ENCODE assay signal across 16 mouse cellular contexts in the genomic region with DNA sequence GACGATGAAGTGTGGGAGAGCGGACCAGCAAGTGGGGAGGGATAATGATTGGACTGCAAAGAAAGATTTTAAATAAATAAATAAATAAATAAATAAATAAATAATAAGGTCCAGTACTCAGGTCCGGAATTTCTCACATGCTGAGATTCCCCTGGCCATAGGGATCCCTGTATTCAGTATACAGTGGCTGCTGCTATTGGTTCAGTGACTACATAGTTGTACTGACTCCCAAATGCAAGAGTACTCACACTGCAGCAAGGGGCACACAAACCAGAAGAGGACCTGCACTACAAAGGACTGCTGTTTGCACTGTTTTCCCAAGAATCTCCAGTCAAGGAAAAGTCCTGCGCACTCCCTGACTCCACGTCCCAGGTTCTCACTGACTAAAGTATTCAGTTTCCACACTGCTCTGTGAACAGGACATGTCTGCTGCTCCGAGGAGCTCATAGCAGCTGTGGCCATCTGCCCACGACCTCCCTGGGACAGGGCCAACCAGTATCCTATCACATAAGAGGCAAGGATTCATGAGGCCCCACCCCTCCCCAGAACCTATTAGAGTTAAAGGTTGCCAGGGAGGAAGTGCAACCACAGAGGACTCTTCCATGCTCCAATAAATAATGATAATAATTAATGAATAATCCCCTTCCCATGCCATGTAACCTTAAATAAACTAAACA. TPM values are rescaled to one million over a fixed set of nuclear protein-coding genes. Genes with fewer than 3 reads are reported as not detected.
DNase-seq lines count a peak whose midpoint lies in the region; ATAC-seq and TF ChIP-seq lines count a peak whose summit lies in the region.
"Had no signal": no experiment of that assay in that cellular context is flagged by ENCODE, and none has a peak within 500 bp of the region (broad histone marks: within the 10 kb centered on the region; RNA-seq: fewer than 3 reads in every experiment).

No protein-coding gene starts in this region.

- no peak for DNase-seq in midbrain, embryonic 14.5 days
- peak; percentile 19 for DNase-seq in kidney, postnatal 0 days (ENCODE audit: low spot score)
- no peak for DNase-seq in layer of hippocampus, postnatal 25 days (ENCODE audit: extremely low spot score in 1 of 2, low spot score in 1 of 2)
- DNase-seq in liver, postnatal 0 days, result no peak
- DNase-seq in gastrocnemius, adult 8-10 months (ENCODE audit: low spot score in 2 of 2), result no peak
- DNase-seq: adrenal gland, postnatal 10 days; cerebellum, adult 2 months; gastrocnemius, postnatal 10 days; thymus, adult 2 months had no signal

- no peak overlapping the region for H3K4me2 ChIP-seq in midbrain, embryonic 14.5 days (ENCODE audit: low read length)
- no peak overlapping the region for H3K4me2 ChIP-seq in midbrain, embryonic 13.5 days (replicated peaks)
- H3K4me2 ChIP-seq in intestine, postnatal 0 days (replicated peaks; ENCODE audit: low read depth), result no peak overlapping the region
- no peak overlapping the region for H3K4me2 ChIP-seq in kidney, postnatal 0 days (ENCODE audit: low read length)
- no peak overlapping the region for H3K4me2 ChIP-seq in stomach, embryonic 16.5 days (ENCODE audit: low read depth, low read length)
- H3K4me2 ChIP-seq in liver, postnatal 0 days (ENCODE audit: low read depth, low read length), result no peak overlapping the region

- no peaks in the 10 kb centered on the region for H3K36me3 ChIP-seq in midbrain, embryonic 14.5 days (ENCODE audit: control insufficient read depth, insufficient read depth, low read length)
- H3K36me3 ChIP-seq in midbrain, embryonic 13.5 days, result no peaks in the 10 kb centered on the region
- H3K36me3 ChIP-seq in intestine, postnatal 0 days (ENCODE audit: control insufficient read depth, insufficient read depth), result no peaks in the 10 kb centered on the region
- no peaks in the 10 kb centered on the region for H3K36me3 ChIP-seq in kidney, postnatal 0 days (ENCODE audit: insufficient read depth, low read length)
- H3K36me3 ChIP-seq in stomach, embryonic 16.5 days (ENCODE audit: control insufficient read depth, insufficient read depth, low read length), result no peaks in the 10 kb centered on the region
- H3K36me3 ChIP-seq in liver, postnatal 0 days (replicated peaks; ENCODE audit: insufficient read depth, low read length), result no peaks in the 10 kb centered on the region

- H3K4me3 ChIP-seq in midbrain, embryonic 14.5 days (replicated peaks; ENCODE audit: low read depth, low read length), result no peak overlapping the region
- no peak overlapping the region for H3K4me3 ChIP-seq in midbrain, embryonic 13.5 days (replicated peaks)
- H3K4me3 ChIP-seq in intestine, postnatal 0 days (ENCODE audit: low read depth, low read length), result no peak overlapping the region
- H3K4me3 ChIP-seq in kidney, postnatal 0 days (replicated peaks; ENCODE audit: low read depth, low read length), result no peak overlapping the region
- H3K4me3 ChIP-seq in stomach, embryonic 16.5 days (replicated peaks; ENCODE audit: low read length), result no peak overlapping the region
- no peak overlapping the region for H3K4me3 ChIP-seq in liver, postnatal 0 days (ENCODE audit: low read depth, low read length)

- no peaks in the 10 kb centered on the region for H3K4me1 ChIP-seq in midbrain, embryonic 14.5 days (ENCODE audit: control insufficient read depth, insufficient read depth, low read length)
- no peaks in the 10 kb centered on the region for H3K4me1 ChIP-seq in midbrain, embryonic 13.5 days (replicated peaks)
- no peaks in the 10 kb centered on the region; the same call in none of the 2 replicates for H3K4me1 ChIP-seq in intestine, postnatal 0 days (replicated peaks; ENCODE audit: control insufficient read depth, insufficient read depth, low read length)
- no peaks in the 10 kb centered on the region for H3K4me1 ChIP-seq in kidney, postnatal 0 days (replicated peaks; ENCODE audit: insufficient read depth, low read length)
- no peaks in the 10 kb centered on the region for H3K4me1 ChIP-seq in stomach, embryonic 16.5 days (ENCODE audit: control insufficient read depth, insufficient read depth, low read length)
- no peaks in the 10 kb centered on the region for H3K4me1 ChIP-seq in liver, postnatal 0 days (ENCODE audit: insufficient read depth)

- no peak overlapping the region for H3K27ac ChIP-seq in midbrain, embryonic 14.5 days (replicated peaks; ENCODE audit: low read depth, low read length)
- no peak overlapping the region for H3K27ac ChIP-seq in midbrain, embryonic 13.5 days
- H3K27ac ChIP-seq in intestine, postnatal 0 days (ENCODE audit: low read depth, low read length), result no peak overlapping the region
- no peak overlapping the region for H3K27ac ChIP-seq in kidney, postnatal 0 days
- no peak overlapping the region for H3K27ac ChIP-seq in stomach, embryonic 16.5 days (ENCODE audit: low read length)
- no peak overlapping the region for H3K27ac ChIP-seq in liver, postnatal 0 days (ENCODE audit: low read depth)

- H3K27me3 ChIP-seq in midbrain, embryonic 14.5 days (ENCODE audit: control insufficient read depth, insufficient read depth, low read length), result no peaks in the 10 kb centered on the region
- H3K27me3 ChIP-seq in midbrain, embryonic 13.5 days, result no peaks in the 10 kb centered on the region
- H3K27me3 ChIP-seq in intestine, postnatal 0 days (replicated peaks; ENCODE audit: control insufficient read depth, insufficient read depth, low read length), result no peaks in the 10 kb centered on the region
- H3K27me3 ChIP-seq in kidney, postnatal 0 days (ENCODE audit: insufficient read depth, low read length), result no peaks in the 10 kb centered on the region
- no peaks in the 10 kb centered on the region for H3K27me3 ChIP-seq in stomach, embryonic 16.5 days (ENCODE audit: control insufficient read depth, insufficient read depth, low read length)
- no peaks in the 10 kb centered on the region for H3K27me3 ChIP-seq in liver, postnatal 0 days (ENCODE audit: insufficient read depth, low read length)

- no peaks in the 10 kb centered on the region for H3K9me3 ChIP-seq in midbrain, embryonic 14.5 days (ENCODE audit: control insufficient read depth, low read length)
- H3K9me3 ChIP-seq in midbrain, embryonic 13.5 days, result no peaks in the 10 kb centered on the region
- H3K9me3 ChIP-seq in intestine, postnatal 0 days (ENCODE audit: control insufficient read depth), result no peaks in the 10 kb centered on the region
- no peaks in the 10 kb centered on the region for H3K9me3 ChIP-seq in kidney, postnatal 0 days (replicated peaks; ENCODE audit: low read length)
- H3K9me3 ChIP-seq in stomach, embryonic 16.5 days (replicated peaks; ENCODE audit: control insufficient read depth, low read length), result no peaks in the 10 kb centered on the region
- no peaks in the 10 kb centered on the region for H3K9me3 ChIP-seq in liver, postnatal 0 days (ENCODE audit: low read length)

- no peak overlapping the region for H3K9ac ChIP-seq in midbrain, embryonic 14.5 days (replicated peaks; ENCODE audit: low read length)
- no peak overlapping the region for H3K9ac ChIP-seq in midbrain, embryonic 13.5 days (replicated peaks)
- no peak overlapping the region for H3K9ac ChIP-seq in intestine, postnatal 0 days (ENCODE audit: low read depth, low read length)
- H3K9ac ChIP-seq in kidney, postnatal 0 days (ENCODE audit: low read depth, low read length), result no peak overlapping the region
- H3K9ac ChIP-seq in stomach, embryonic 16.5 days (ENCODE audit: low read length), result no peak overlapping the region
- H3K9ac ChIP-seq in liver, postnatal 0 days (replicated peaks), result no peak overlapping the region

- TF ChIP-seq CTCF in intestine, postnatal 0 days (IDR thresholded peaks at IDR 0.05; ENCODE audit: low read depth), result no peak
- no peak for TF ChIP-seq CTCF in kidney, postnatal 0 days (IDR thresholded peaks at IDR 0.05; ENCODE audit: low read depth)
- no peak for TF ChIP-seq CTCF in liver, postnatal 0 days (IDR thresholded peaks at IDR 0.05; ENCODE audit: low read depth)

- no peak for TF ChIP-seq EP300 in liver, postnatal 0 days (IDR thresholded peaks at IDR 0.05; ENCODE audit: low read depth)

- WGBS in midbrain, embryonic 14.5 days, result 71% methylated on average over 7 of the region's 7 CpGs
- WGBS in midbrain, embryonic 13.5 days, result 67% methylated on average over 7 of the region's 7 CpGs
- 51% methylated on average over 7 of the region's 7 CpGs for WGBS in intestine, postnatal 0 days
- WGBS in kidney, postnatal 0 days, result 38% methylated on average over 7 of the region's 7 CpGs
- WGBS in stomach, embryonic 16.5 days, result 43% methylated on average over 7 of the region's 7 CpGs
- WGBS in liver, postnatal 0 days (ENCODE audit: insufficient replicate concordance), result 58% methylated on average over 7 of the region's 7 CpGs

- ATAC-seq in midbrain, embryonic 14.5 days (ENCODE audit: low FRiP score, low TSS enrichment), result peak; percentile 27; the same call in 1 of the 2 replicates
- no peak for ATAC-seq in midbrain, embryonic 13.5 days
- ATAC-seq in intestine, postnatal 0 days, result 0 out of 2 replicates have a peak, but pooled peaks have one; percentile 5
- ATAC-seq in kidney, postnatal 0 days (replicated peaks; ENCODE audit: low FRiP score, low read depth), result peak; percentile 91
- ATAC-seq in stomach, embryonic 16.5 days (ENCODE audit: insufficient read depth, low FRiP score), result peak; percentile 58; the same call in 1 of the 2 replicates
- no peak for ATAC-seq in liver, postnatal 0 days
- ATAC-seq: forebrain, embryonic 16.5 days had no signal

RNA-seq across cellular contexts. Expression of a gene that starts 22.9 kb away (rescaled TPM):
- polyA plus RNA-seq in midbrain, embryonic 14.5 days (2014; fragmentation: Nextera tagmentation; extraction: Ambion mirVana), result 71.4 and 86.6 TPM in 2 replicates
- 52.4 and 54.4 TPM in 2 replicates for polyA plus RNA-seq in midbrain, embryonic 13.5 days (2015; fragmentation: Nextera tagmentation; extraction: Ambion mirVana)
- 33.1 and 33.3 TPM in 2 replicates for polyA plus RNA-seq in intestine, postnatal 0 days (2015; fragmentation: Nextera tagmentation; extraction: Ambion mirVana)
- 37.6 and 41.5 TPM in 2 replicates for polyA plus RNA-seq in kidney, postnatal 0 days (2015; fragmentation: Nextera tagmentation; extraction: Ambion mirVana)
- 29.3 and 31.5 TPM in 2 replicates for polyA plus RNA-seq in stomach, embryonic 16.5 days (2015; fragmentation: Nextera tagmentation; extraction: Ambion mirVana)
- total RNA-seq in layer of hippocampus, postnatal 25 days (2021), result 100 to 1,000 TPM in 1 of 2 experiments, 10 to 100 TPM in 1; 98.8 to 104 TPM
- polyA plus RNA-seq in liver, postnatal 0 days (2015; fragmentation: Nextera tagmentation; extraction: Ambion mirVana), result 27.6 and 29.9 TPM in 2 replicates
- 10 to 100 TPM; 30.0 to 34.5 (median 32.2) TPM for total RNA-seq in gastrocnemius, adult 8-10 months (2022)

RNA-seq across cellular contexts. Expression of a gene that starts 27.4 kb away (rescaled TPM):
- not detected in 2 replicates for polyA plus RNA-seq in midbrain, embryonic 14.5 days (2014; fragmentation: Nextera tagmentation; extraction: Ambion mirVana)
- polyA plus RNA-seq in midbrain, embryonic 13.5 days (2015; fragmentation: Nextera tagmentation; extraction: Ambion mirVana), result not detected in 2 replicates
- polyA plus RNA-seq in intestine, postnatal 0 days (2015; fragmentation: Nextera tagmentation; extraction: Ambion mirVana), result 0.18 and 0.30 TPM in 2 replicates
- 0.22 and 0.28 TPM in 2 replicates for polyA plus RNA-seq in kidney, postnatal 0 days (2015; fragmentation: Nextera tagmentation; extraction: Ambion mirVana)
- 0.31 TPM in 1 of 2 replicates, not detected in the other for polyA plus RNA-seq in stomach, embryonic 16.5 days (2015; fragmentation: Nextera tagmentation; extraction: Ambion mirVana)
- total RNA-seq in layer of hippocampus, postnatal 25 days (2021), result not detected
- 0.33 and 0.56 TPM in 2 replicates for polyA plus RNA-seq in liver, postnatal 0 days (2015; fragmentation: Nextera tagmentation; extraction: Ambion mirVana)
- not detected for total RNA-seq in gastrocnemius, adult 8-10 months (2022)
- total RNA-seq: adrenal gland, postnatal 10 days; gastrocnemius, postnatal 10 days; heart, postnatal 25 days; liver, adult 2 months; neutrophil, adult 5-6 weeks had no signal
- polyA plus RNA-seq: forebrain, embryonic 16.5 days; liver, adult 2 months had no signal

Comparison
In these comparisons a context has a peak if more than half of its experiments do, and no peak if none do; other contexts are left out.
1. ATAC-seq: peak in midbrain, embryonic 14.5 days (single experiment), intestine, postnatal 0 days (single experiment), kidney, postnatal 0 days (single experiment) and stomach, embryonic 16.5 days (single experiment); none in midbrain, embryonic 13.5 days (single experiment) and liver, postnatal 0 days (single experiment).